Mouse (Mus musculus): ENCODE results near the gene Bcl2l1.

DNA sequence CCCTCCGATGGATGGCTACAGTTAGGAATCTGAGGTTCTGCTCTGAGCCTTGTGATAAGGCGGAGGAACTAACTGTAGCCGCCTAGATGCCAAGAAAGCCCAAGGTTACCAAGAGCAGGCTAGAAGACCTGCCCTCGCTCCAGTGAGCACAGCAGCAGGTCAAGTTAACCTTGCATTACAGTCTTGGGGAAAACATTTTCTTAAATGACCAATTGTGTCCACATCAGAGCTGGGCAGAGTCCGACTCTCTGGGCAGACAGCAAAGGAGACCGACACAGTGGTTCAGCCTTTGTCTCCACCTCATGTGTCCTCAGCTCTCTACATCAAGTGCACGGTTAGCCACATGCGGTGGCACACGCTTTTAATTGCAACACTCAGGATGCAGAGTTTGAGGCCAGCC, 60.0 kb downstream of the Bcl2l1 start:
- TF ChIP-seq CTCF (IDR thresholded peaks at IDR 0.05; ENCODE audit: low read depth, low read length) (no peak), POLR2A (IDR thresholded peaks at IDR 0.05; ENCODE audit: extremely low read depth, insufficient read depth, low read length) (no peak)
